Mouse (Mus musculus) midbrain, embryonic 16.5 days (tissue): ENCODE data around the gene Nckap5l. TPM values are rescaled to one million over a fixed set of nuclear protein-coding genes. Genes with fewer than 3 reads are reported as not detected.
"Not testable (repeated sequence)": the region's sequence is repeated elsewhere in the genome, so short reads cannot be mapped to it uniquely, and the experiment has no call there.

ENCODE experiments used
- ATAC-seq: fragments of 200-750 bp; cut with Nextera tagmentation; 2 replicates; pipeline ENCODE4 v1.8.0; 2017; ENCODE audit warnings: moderate TSS enrichment
- H3K27ac ChIP-seq: fragments of 300-500 bp; sonication (generic); 2 replicates; pipeline ENCODE4 v1.5.1; 2014; ENCODE audit warnings: mild to moderate bottlenecking, low read length, mixed read lengths
- H3K27me3 ChIP-seq: fragments of 300-500 bp; sonication (generic); 2 replicates; pipeline ENCODE4 v1.6.1; 2014; ENCODE audit warnings: low read depth, low read length, mixed read lengths; ENCODE audit not compliant: control insufficient read depth, insufficient read depth
- H3K36me3 ChIP-seq: fragments of 300-500 bp; sonication (generic); 2 replicates; pipeline ENCODE4 v1.6.1; 2014; ENCODE audit warnings: mild to moderate bottlenecking, low read length, moderate library complexity, mixed read lengths; ENCODE audit not compliant: control insufficient read depth, insufficient read depth
- H3K4me1 ChIP-seq: fragments of 300-500 bp; sonication (generic); 2 replicates; pipeline ENCODE4 v1.6.1; 2014; ENCODE audit warnings: mild to moderate bottlenecking, low read length, mixed read lengths; ENCODE audit not compliant: control insufficient read depth, insufficient read depth
- H3K4me2 ChIP-seq: fragments of 300-500 bp; sonication (generic); 2 replicates; pipeline ENCODE4 v1.6.1; 2014; ENCODE audit warnings: mild to moderate bottlenecking, low read length, mixed read lengths
- H3K4me3 ChIP-seq: fragments of 300-500 bp; sonication (generic); 2 replicates; pipeline ENCODE4 v1.5.1; 2014; ENCODE audit warnings: low read depth, mild to moderate bottlenecking, low read length, moderate library complexity, mixed read lengths
- H3K9ac ChIP-seq: fragments of 300-500 bp; sonication (generic); 2 replicates; pipeline ENCODE4 v1.6.1; 2014; ENCODE audit warnings: low read depth, low read length, mixed read lengths
- H3K9me3 ChIP-seq: fragments of 300-500 bp; sonication (generic); replicated peaks from 2 replicates; pipeline ENCODE4 v1.6.1; 2014; ENCODE audit warnings: mild to moderate bottlenecking, low read length, mixed read lengths; ENCODE audit not compliant: control insufficient read depth, poor library complexity, severe bottlenecking
- WGBS: fragments of 180-500 bp; shearing (Covaris S2); extraction: QIAGEN DNeasy Blood & Tissue Kit; methylation state at CpG from one replicate; pipeline ENCODE4 v1.1.7; 2014; 5-methylcytosine and 5-hydroxymethylcytosine counted together
- polyA plus RNA-seq: library from polyadenylated mRNA; unstranded; fragments of >200 nt; fragmentation: Nextera tagmentation; extraction: Ambion mirVana; gene quantifications from 2 replicates; pipeline ENCODE4 v1.2.1, GENCODE M21; 2015

Nckap5l gene
- polyA plus RNA-seq, 1 experiment from 2014 or later: 17.1 TPM

GRCm38 (mm10) chr15:99454585-99455279 lies 2.8 kb downstream of the Nckap5l start:
- Histone ChIP-seq H3K4me1 (peaks cover 37% of the 10 kb centered on the region), H3K9me3 (no peaks in the 10 kb centered on the region), H3K4me3 (no peak overlapping the region), H3K27me3 (no peaks in the 10 kb centered on the region), H3K9ac (no peak overlapping the region), H3K36me3 (no peaks in the 10 kb centered on the region), H3K27ac (no peak overlapping the region), H3K4me2 (no peak overlapping the region)
- WGBS: 68% methylated on average over 7 of the region's 7 CpGs
- no peak for ATAC-seq

DNA sequence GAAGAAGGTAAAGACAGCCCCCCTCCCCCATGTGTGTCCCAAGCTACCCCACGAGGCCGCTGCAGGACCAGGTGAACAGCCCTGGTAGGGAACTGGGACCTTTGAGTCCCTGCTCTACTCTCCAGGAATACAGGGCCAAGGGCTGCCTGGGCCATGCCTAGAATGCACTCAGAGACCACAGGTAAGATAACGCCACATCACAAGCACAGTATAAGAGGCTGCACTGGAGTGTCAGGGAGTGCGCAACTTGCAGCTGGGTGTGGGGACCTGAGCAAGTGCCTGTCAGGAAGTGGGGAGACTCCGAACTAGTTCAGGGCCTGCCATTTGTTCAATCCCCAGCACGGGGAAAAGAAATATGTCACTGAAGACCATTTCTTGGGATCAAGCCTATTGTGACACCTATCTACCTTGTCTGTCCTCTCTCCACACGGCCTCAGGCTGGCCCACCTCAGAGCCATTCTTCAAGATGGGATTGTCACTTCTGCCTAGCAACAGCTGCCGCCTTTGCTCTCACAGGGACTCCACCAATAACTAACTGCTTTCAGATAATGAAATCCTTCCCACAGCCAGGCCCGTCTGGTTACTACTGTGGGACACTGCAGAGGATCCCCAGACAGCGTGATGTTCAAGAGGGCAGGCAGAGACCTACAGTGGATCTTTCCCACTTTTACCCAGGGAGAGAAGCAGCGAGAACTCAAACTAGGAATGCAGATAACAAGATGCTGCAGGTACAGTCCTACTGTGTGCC lies 4.2 kb downstream of the Nckap5l start:
- WGBS: 80% methylated on average over 11 of the region's 11 CpGs
- H3K9me3 ChIP-seq: no peaks in the 10 kb centered on the region
- no peak overlapping the region for H3K27ac ChIP-seq
- no peaks in the 10 kb centered on the region for H3K36me3 ChIP-seq
- H3K9ac ChIP-seq: no peak overlapping the region
- H3K4me1 ChIP-seq: peaks cover 34% of the 10 kb centered on the region
- no peak overlapping the region for H3K4me3 ChIP-seq
- no peak for ATAC-seq
- H3K27me3 ChIP-seq: no peaks in the 10 kb centered on the region
- H3K4me2 ChIP-seq: no peak overlapping the region

- no peaks in the 10 kb centered on the region for H3K9me3 ChIP-seq
- WGBS: 87% methylated on average over 8 of the region's 8 CpGs
- no peaks in the 10 kb centered on the region for H3K27me3 ChIP-seq
- H3K27ac ChIP-seq: 0 out of 2 replicates have a peak overlapping the region, but pooled peaks have one; percentile 19
- no peaks in the 10 kb centered on the region for H3K36me3 ChIP-seq
- peaks cover 11% of the 10 kb centered on the region; the same call in 1 of the 2 replicates for H3K4me1 ChIP-seq
- H3K9ac ChIP-seq: no peak overlapping the region
- no peak overlapping the region for H3K4me3 ChIP-seq
- no peak overlapping the region for H3K4me2 ChIP-seq
- no peak for ATAC-seq
These were observed 7.7 kb downstream of the Nckap5l start for GRCm38 (mm10) chr15:99449751-99450280.

DNA sequence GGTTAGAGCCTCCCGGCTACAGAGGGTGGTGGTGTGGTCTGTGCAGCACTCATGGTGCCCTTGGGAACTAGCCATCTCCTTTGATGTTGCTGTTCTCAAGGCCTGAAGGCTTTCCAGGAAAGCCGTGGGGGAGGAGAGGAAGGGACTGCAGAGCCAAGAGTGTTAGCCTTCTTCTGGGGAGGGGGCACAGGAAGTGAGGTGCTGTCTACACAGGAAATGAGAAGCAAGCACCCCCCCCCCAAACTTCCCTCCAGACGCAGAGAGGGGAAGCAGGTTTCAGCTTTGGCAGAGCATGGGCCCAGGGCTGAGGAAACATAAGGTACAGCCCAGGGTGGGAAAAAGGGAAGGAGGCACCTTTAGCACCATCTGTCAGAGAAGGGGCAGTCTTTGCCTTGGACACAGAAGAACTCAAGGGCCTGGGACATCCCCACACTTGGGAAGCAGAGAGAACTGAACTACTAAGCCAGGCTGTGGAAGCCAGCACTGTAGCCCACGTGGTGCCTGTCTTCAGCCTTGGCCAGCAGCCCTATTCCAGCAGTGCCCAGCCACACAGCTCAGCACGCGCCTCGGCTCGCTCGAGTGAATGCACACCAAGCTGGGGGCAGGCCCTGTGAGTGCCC lies 8.3 kb downstream of the Nckap5l start:
- H3K27ac ChIP-seq: peak overlapping the region; percentile 19; the same call in 1 of the 2 replicates
- H3K4me1 ChIP-seq: peaks cover 10% of the 10 kb centered on the region; the same call in 1 of the 2 replicates
- no peaks in the 10 kb centered on the region for H3K36me3 ChIP-seq
- H3K4me3 ChIP-seq: no peak overlapping the region
- WGBS: 66% methylated on average over 9 of the region's 9 CpGs
- no peak overlapping the region for H3K4me2 ChIP-seq
- no peaks in the 10 kb centered on the region for H3K9me3 ChIP-seq
- ATAC-seq: peak; percentile 45; the same call in 1 of the 2 replicates
- H3K9ac ChIP-seq: no peak overlapping the region
- no peaks in the 10 kb centered on the region for H3K27me3 ChIP-seq

DNA sequence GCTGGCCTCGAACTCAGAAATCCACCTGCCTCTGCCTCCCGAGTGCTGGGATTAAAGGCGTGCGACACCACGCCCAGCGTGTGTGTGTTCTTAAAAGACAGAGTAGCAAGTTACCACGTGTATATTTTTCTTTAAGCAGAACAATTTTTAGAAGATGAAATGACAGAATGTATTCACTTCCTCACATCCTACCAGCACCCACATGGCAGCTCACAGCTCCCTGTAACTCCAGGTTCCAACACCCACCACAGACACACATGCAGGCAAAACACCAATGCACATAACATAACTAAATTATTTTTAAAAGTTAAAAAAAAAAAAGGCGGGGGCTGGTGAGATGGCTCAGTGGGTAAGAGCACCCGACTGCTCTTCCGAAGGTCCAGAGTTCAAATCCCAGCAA lies 11.4 kb downstream of the Nckap5l start:
- H3K27ac ChIP-seq, ATAC-seq: not testable (repeated sequence)
- 94% methylated on average over 10 of the region's 10 CpGs for WGBS

GRCm38 (mm10) chr15:99445567-99445966 lies 12.0 kb downstream of the Nckap5l start:
- no peak overlapping the region for H3K9ac ChIP-seq
- 0 out of 2 replicates have a peak overlapping the region, but pooled peaks have one; percentile 7 for H3K4me2 ChIP-seq
- ATAC-seq: no peak
- H3K9me3 ChIP-seq: no peaks in the 10 kb centered on the region
- no peaks in the 10 kb centered on the region for H3K27me3 ChIP-seq
- H3K36me3 ChIP-seq: no peaks in the 10 kb centered on the region
- peaks cover 9% of the 10 kb centered on the region for H3K4me1 ChIP-seq
- WGBS: 35% methylated on average over 6 of the region's 6 CpGs
- H3K27ac ChIP-seq: peak overlapping the region; percentile 10; the same call in 1 of the 2 replicates
- H3K4me3 ChIP-seq: no peak overlapping the region

More for the DNA sequence above, 11.4 kb downstream of the Nckap5l start:
- not testable (repeated sequence) for H3K4me2 ChIP-seq, H3K36me3 ChIP-seq, H3K27me3 ChIP-seq, H3K4me1 ChIP-seq, H3K4me3 ChIP-seq, H3K9ac ChIP-seq, H3K9me3 ChIP-seq

- Histone ChIP-seq H3K36me3 (no peaks in the 10 kb centered on the region), H3K9ac (no peak overlapping the region)
- WGBS: 89% methylated on average over 7 of the region's 7 CpGs
These were observed 15.2 kb downstream of the Nckap5l start for GRCm38 (mm10) chr15:99442358-99442757.

DNA sequence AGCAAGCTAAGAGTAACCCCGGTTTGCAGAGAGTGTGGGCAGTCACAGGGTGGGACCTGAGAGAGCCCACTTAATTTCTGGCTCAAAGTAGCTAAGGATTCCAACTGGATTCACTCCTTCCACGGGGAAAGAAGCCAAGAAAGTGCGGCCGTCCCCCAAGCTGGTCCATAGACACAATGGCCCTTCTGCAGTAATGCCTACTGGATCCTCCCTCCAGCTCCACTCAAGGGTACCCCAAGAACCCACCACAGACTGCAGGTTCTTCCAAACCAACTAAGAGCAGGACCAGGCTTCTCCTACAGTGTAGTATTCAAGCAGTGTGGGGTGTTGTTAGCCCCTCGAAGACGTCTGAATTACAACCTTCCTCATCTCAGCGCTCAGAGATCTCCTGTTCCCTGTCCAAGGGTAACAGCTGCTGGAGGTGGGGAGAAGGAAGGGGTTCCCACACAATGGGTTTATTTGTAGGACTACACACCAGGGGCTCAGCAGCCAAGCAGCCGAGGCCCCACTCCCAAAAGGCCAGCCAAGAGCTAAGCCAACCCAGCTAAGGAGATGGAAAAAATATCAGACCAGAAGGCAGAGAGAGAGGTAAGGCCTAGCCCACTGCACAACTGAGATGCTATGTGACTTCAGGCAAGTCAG lies 16.6 kb downstream of the Nckap5l start:
- H3K9ac ChIP-seq: no peak overlapping the region
- no peak for ATAC-seq
- no peaks in the 10 kb centered on the region for H3K27me3 ChIP-seq

More at GRCm38 (mm10) chr15:99442358-99442757, 15.2 kb downstream of the Nckap5l start:
- H3K27me3 ChIP-seq: no peaks in the 10 kb centered on the region
- no peak overlapping the region for H3K27ac ChIP-seq
- H3K4me3 ChIP-seq: no peak overlapping the region
- ATAC-seq: no peak
- H3K4me2 ChIP-seq: no peak overlapping the region
- no peaks in the 10 kb centered on the region for H3K9me3 ChIP-seq
- peaks cover 10% of the 10 kb centered on the region for H3K4me1 ChIP-seq

More for the DNA sequence above, 16.6 kb downstream of the Nckap5l start:
- Histone ChIP-seq H3K9me3 (no peaks in the 10 kb centered on the region), H3K36me3 (no peaks in the 10 kb centered on the region), H3K4me3 (no peak overlapping the region), H3K27ac (peak overlapping the region; percentile 65), H3K4me2 (no peak overlapping the region), H3K4me1 (peaks cover 10% of the 10 kb centered on the region)
- 56% methylated on average over 8 of the region's 8 CpGs for WGBS
